Mouse (Mus musculus) lung, adult 2 months (tissue): ENCODE results near the gene Pycard.

Source experiments
- CTCF ChIP-seq: fragments of 200-500 bp; IDR thresholded peaks from 2 replicates; pipeline ENCODE4 v1.5.1; 2011; ENCODE audit warnings: mild to moderate bottlenecking, low read length, control low read depth; ENCODE audit not compliant: insufficient read depth
- POLR2A ChIP-seq: fragments of 200-500 bp; IDR thresholded peaks from 2 replicates; pipeline ENCODE4 v1.6.1; 2011; ENCODE audit warnings: low read depth, mild to moderate bottlenecking, control low read depth, low read length, borderline replicate concordance; ENCODE audit errors: extremely low read depth

GRCm38 (mm10) chr7:127974413-127974930 lies 19.2 kb downstream of the Pycard start:
- TF ChIP-seq CTCF = no peak
- TF ChIP-seq POLR2A = no peak
